8 mouse cellular contexts compared by ENCODE assay signal in genomic region chr11:6291401-6292115, GRCm38 (mm10). TPM values are rescaled to one million over a fixed set of nuclear protein-coding genes. Genes with fewer than 3 reads are reported as not detected.
DNase-seq lines count a peak whose midpoint lies in the region; ATAC-seq and TF ChIP-seq lines count a peak whose summit lies in the region.

TSS of gene Ogdh (plus strand) at chr11:6291633.

- WGBS in forebrain, embryonic 12.5 days = 0% methylated on average over 63 of the region's 77 CpGs
- WGBS in heart, postnatal 0 days = under 1% methylated on average over 77 of the region's 77 CpGs
- under 1% methylated on average over 68 of the region's 77 CpGs for WGBS in liver, embryonic 16.5 days (ENCODE audit: insufficient replicate concordance)
- under 1% methylated on average over 77 of the region's 77 CpGs for WGBS in neural tube, embryonic 13.5 days

- peak within 1 kb of the TSS; percentile 80 for H3K27ac ChIP-seq in forebrain, embryonic 12.5 days
- H3K27ac ChIP-seq in heart, postnatal 0 days (ENCODE audit: low read depth) = peak within 1 kb of the TSS; percentile 99
- H3K27ac ChIP-seq in liver, embryonic 16.5 days (ENCODE audit: low read length) = peak within 1 kb of the TSS; percentile 98
- peak within 1 kb of the TSS; percentile 90 for H3K27ac ChIP-seq in neural tube, embryonic 13.5 days (replicated peaks)
- H3K27ac ChIP-seq in testis, adult 2 months (ENCODE audit: control insufficient read depth, insufficient read depth, low read depth, low read length) = peak within 1 kb of the TSS; percentile 87

- peaks cover 30% of the 10 kb centered on the region for H3K9me3 ChIP-seq in E14TG2a.4 (ENCODE audit: low read length)
- no peaks in the 10 kb centered on the region for H3K9me3 ChIP-seq in forebrain, embryonic 12.5 days
- H3K9me3 ChIP-seq in heart, postnatal 0 days (replicated peaks; ENCODE audit: control insufficient read depth, low read length) = no peaks in the 10 kb centered on the region
- no peaks in the 10 kb centered on the region for H3K9me3 ChIP-seq in liver, embryonic 16.5 days (replicated peaks; ENCODE audit: control insufficient read depth, low read length)
- no peaks in the 10 kb centered on the region for H3K9me3 ChIP-seq in neural tube, embryonic 13.5 days

- peak; percentile 98 for ATAC-seq in forebrain, embryonic 12.5 days (ENCODE audit: low FRiP score)
- ATAC-seq in heart, postnatal 0 days (ENCODE audit: insufficient read depth, low read depth) = peak; percentile 94
- ATAC-seq in liver, embryonic 16.5 days (ENCODE audit: low read depth) = peak; percentile 88
- peak; percentile 98 for ATAC-seq in neural tube, embryonic 13.5 days (ENCODE audit: low read depth)

- peak within 1 kb of the TSS; percentile 71 for H3K9ac ChIP-seq in forebrain, embryonic 12.5 days
- peak within 1 kb of the TSS; percentile 74 for H3K9ac ChIP-seq in heart, postnatal 0 days (replicated peaks; ENCODE audit: low read depth, low read length)
- H3K9ac ChIP-seq in liver, embryonic 16.5 days (ENCODE audit: low read depth, low read length) = peak within 1 kb of the TSS; percentile 95
- H3K9ac ChIP-seq in neural tube, embryonic 13.5 days = peak within 1 kb of the TSS; percentile 73

- TF ChIP-seq CTCF in E14TG2a.4 (conservative IDR thresholded peaks at IDR 0.05; ENCODE audit: low read length) = no peak
- TF ChIP-seq CTCF in heart, postnatal 0 days (IDR thresholded peaks at IDR 0.05; ENCODE audit: low read depth) = no peak
- no peak for TF ChIP-seq CTCF in testis, adult 2 months (IDR thresholded peaks at IDR 0.05; ENCODE audit: control insufficient read depth, insufficient read depth, insufficient replicate concordance, low read depth, low read length)

- peak within 1 kb of the TSS; percentile 84 for H3K4me2 ChIP-seq in forebrain, embryonic 12.5 days
- H3K4me2 ChIP-seq in heart, postnatal 0 days (ENCODE audit: low read depth, low read length) = peak within 1 kb of the TSS; percentile 78
- peak within 1 kb of the TSS; percentile 80 for H3K4me2 ChIP-seq in liver, embryonic 16.5 days (ENCODE audit: low read depth, low read length)
- H3K4me2 ChIP-seq in neural tube, embryonic 13.5 days = peak within 1 kb of the TSS; percentile 63

- DNase-seq in c-Kit-positive CD71-positive TER-119-positive erythroid progenitor cells, embryonic 14.5 days (ENCODE audit: low spot score) = peak; percentile 99
- DNase-seq in heart, postnatal 0 days (ENCODE audit: low spot score) = peak; percentile 97
- DNase-seq in kidney, postnatal 4 days = peak; percentile 99 to 100

- no peaks in the 10 kb centered on the region for H3K36me3 ChIP-seq in E14TG2a.4 (ENCODE audit: insufficient read depth, low read length)
- H3K36me3 ChIP-seq in forebrain, embryonic 12.5 days (replicated peaks) = no peaks in the 10 kb centered on the region
- H3K36me3 ChIP-seq in heart, postnatal 0 days (replicated peaks; ENCODE audit: control insufficient read depth, insufficient read depth, low read length) = no peaks in the 10 kb centered on the region
- H3K36me3 ChIP-seq in liver, embryonic 16.5 days (ENCODE audit: control insufficient read depth, insufficient read depth) = no peaks in the 10 kb centered on the region
- H3K36me3 ChIP-seq in neural tube, embryonic 13.5 days = no peaks in the 10 kb centered on the region
- no peaks in the 10 kb centered on the region for H3K36me3 ChIP-seq in testis, adult 2 months (ENCODE audit: control insufficient read depth, insufficient read depth, low read length)

- 0 out of 2 replicates have a peak, but pooled peaks cover 4% of the 10 kb centered on the region for H3K27me3 ChIP-seq in E14TG2a.4 (ENCODE audit: insufficient read depth, low read length)
- H3K27me3 ChIP-seq in forebrain, embryonic 12.5 days = no peaks in the 10 kb centered on the region
- H3K27me3 ChIP-seq in heart, postnatal 0 days (ENCODE audit: control insufficient read depth, insufficient read depth, low read length) = no peaks in the 10 kb centered on the region
- H3K27me3 ChIP-seq in liver, embryonic 16.5 days (ENCODE audit: control insufficient read depth, insufficient read depth, low read depth, low read length) = no peaks in the 10 kb centered on the region
- H3K27me3 ChIP-seq in neural tube, embryonic 13.5 days = no peaks in the 10 kb centered on the region
- no peaks in the 10 kb centered on the region for H3K27me3 ChIP-seq in testis, adult 2 months (ENCODE audit: control insufficient read depth, insufficient read depth, low read length)

- TF ChIP-seq POLR2A in testis, adult 2 months (IDR thresholded peaks at IDR 0.05; ENCODE audit: control insufficient read depth, low read depth, low read length) = peak; percentile 82

- peaks cover 46% of the 10 kb centered on the region for H3K4me1 ChIP-seq in E14TG2a.4 (replicated peaks; ENCODE audit: low read depth, low read length)
- H3K4me1 ChIP-seq in forebrain, embryonic 12.5 days = peaks cover 14% of the 10 kb centered on the region
- H3K4me1 ChIP-seq in heart, postnatal 0 days (ENCODE audit: control insufficient read depth, insufficient read depth) = peaks cover 17% of the 10 kb centered on the region; the same call in 1 of the 2 replicates
- H3K4me1 ChIP-seq in liver, embryonic 16.5 days (ENCODE audit: control insufficient read depth, low read depth, low read length) = peaks cover 39% of the 10 kb centered on the region
- peaks cover 16% of the 10 kb centered on the region for H3K4me1 ChIP-seq in neural tube, embryonic 13.5 days (replicated peaks)
- no peaks in the 10 kb centered on the region; the same call in none of the 2 replicates for H3K4me1 ChIP-seq in testis, adult 2 months (ENCODE audit: control insufficient read depth, insufficient read depth, low read length)

- peak; percentile 64; the same call in 1 of the 2 replicates for TF ChIP-seq EP300 in heart, postnatal 0 days (IDR thresholded peaks at IDR 0.05; ENCODE audit: low read depth)

- H3K4me3 ChIP-seq in E14TG2a.4 (replicated peaks; ENCODE audit: low read length) = peak within 1 kb of the TSS; percentile 93
- peak within 1 kb of the TSS; percentile 83 for H3K4me3 ChIP-seq in forebrain, embryonic 12.5 days (replicated peaks)
- H3K4me3 ChIP-seq in heart, postnatal 0 days (ENCODE audit: low read depth, low read length) = peak within 1 kb of the TSS; percentile 80
- H3K4me3 ChIP-seq in liver, embryonic 16.5 days (ENCODE audit: low read depth, low read length) = peak within 1 kb of the TSS; percentile 97
- H3K4me3 ChIP-seq in neural tube, embryonic 13.5 days = peak within 1 kb of the TSS; percentile 78
- peak within 1 kb of the TSS; percentile 96 for H3K4me3 ChIP-seq in testis, adult 2 months (ENCODE audit: control insufficient read depth, low read depth, low read length)

RNA-seq across cellular contexts. Expression of gene Ogdh, which starts in this region (rescaled TPM):
- 87.7 and 96.4 TPM in 2 replicates for polyA plus RNA-seq in forebrain, embryonic 12.5 days (2016; fragmentation: Nextera tagmentation; extraction: Ambion mirVana)
- total RNA-seq in heart, postnatal 0 days (2014; rRNA removed; ENCODE audit: low replicate concordance) = 412 and 435 TPM in 2 replicates
- 328 and 338 TPM in 2 replicates for polyA plus RNA-seq in heart, postnatal 0 days (2015; fragmentation: Nextera tagmentation; extraction: Ambion mirVana)
- polyA plus RNA-seq in liver, embryonic 16.5 days (2015; fragmentation: Nextera tagmentation; extraction: Ambion mirVana) = 89.3 and 93.8 TPM in 2 replicates
- polyA plus RNA-seq in neural tube, embryonic 13.5 days (2015; fragmentation: Nextera tagmentation; extraction: Ambion mirVana) = 101 and 102 TPM in 2 replicates
- polyA plus RNA-seq in testis, adult 2 months (2012; rRNA removed) = 87.1 and 90.1 TPM in 2 replicates

Comparison
In these comparisons a context has a peak if more than half of its experiments do, and no peak if none do; other contexts are left out.
1. Peak in every context shown above with its lines: DNase-seq, ATAC-seq, H3K4me3 ChIP-seq and H3K27ac ChIP-seq.